Mouse (Mus musculus) embryonic facial prominence, embryonic 14.5 days (tissue): Measurements from ENCODE around the gene Dst. TPM values are rescaled to one million over a fixed set of nuclear protein-coding genes. Genes with fewer than 3 reads are reported as not detected.

Experiments
- ATAC-seq: fragments of 200-750 bp; cut with Nextera tagmentation; 2 replicates; pipeline ENCODE4 v1.8.0; 2017; ENCODE audit warnings: low read depth, moderate number of reproducible peaks, moderate TSS enrichment
- DNase-seq: peaks from one replicate; pipeline ENCODE4 v3.0.0-alpha.2; 2015; ENCODE audit warnings: low spot score
- H3K27ac ChIP-seq: fragments of 300-500 bp; sonication (generic); replicated peaks from 2 replicates; pipeline ENCODE4 v1.5.1; 2014; ENCODE audit warnings: low read depth, mild to moderate bottlenecking, low read length, moderate library complexity
- H3K27me3 ChIP-seq: fragments of 300-500 bp; sonication (generic); replicated peaks from 2 replicates; pipeline ENCODE4 v1.6.1; 2014; ENCODE audit warnings: low read length; ENCODE audit not compliant: control insufficient read depth, insufficient read depth
- H3K36me3 ChIP-seq: fragments of 300-500 bp; sonication (generic); 2 replicates; pipeline ENCODE4 v1.6.1; 2014; ENCODE audit warnings: low read length, mixed read lengths; ENCODE audit not compliant: control insufficient read depth, insufficient read depth
- H3K4me1 ChIP-seq: fragments of 300-500 bp; sonication (generic); 2 replicates; pipeline ENCODE4 v1.6.1; 2014; ENCODE audit warnings: antibody characterized with exemption, low read length; ENCODE audit not compliant: control insufficient read depth, insufficient read depth
- H3K4me2 ChIP-seq: fragments of 300-500 bp; sonication (generic); 2 replicates; pipeline ENCODE4 v1.6.1; 2014; ENCODE audit warnings: low read depth, mild to moderate bottlenecking, low read length, moderate library complexity, mixed read lengths
- H3K4me3 ChIP-seq: fragments of 300-500 bp; sonication (generic); 2 replicates; pipeline ENCODE4 v1.5.1; 2014; ENCODE audit warnings: low read depth, mild to moderate bottlenecking, low read length
- H3K9ac ChIP-seq: fragments of 300-500 bp; sonication (generic); 2 replicates; pipeline ENCODE4 v1.6.1; 2014; ENCODE audit warnings: low read depth, mild to moderate bottlenecking, low read length, moderate library complexity, mixed read lengths
- H3K9me3 ChIP-seq: fragments of 300-500 bp; sonication (generic); 2 replicates; pipeline ENCODE4 v1.6.1; 2016; ENCODE audit warnings: low read length; ENCODE audit not compliant: control insufficient read depth
- WGBS: fragments of 180-500 bp; shearing (Covaris S2); extraction: QIAGEN DNeasy Blood & Tissue Kit; methylation state at CpG from one replicate; pipeline ENCODE4 v1.1.7; 2014; 5-methylcytosine and 5-hydroxymethylcytosine counted together
- polyA plus RNA-seq: library from polyadenylated mRNA; unstranded; fragments of >200 nt; fragmentation: Nextera tagmentation; extraction: Ambion mirVana; gene quantifications from 2 replicates; pipeline ENCODE4 v1.2.1, GENCODE M21; 2014

Gene Dst
- polyA plus RNA-seq, 1 experiment from 2014 or later, result 39.5 TPM

DNA sequence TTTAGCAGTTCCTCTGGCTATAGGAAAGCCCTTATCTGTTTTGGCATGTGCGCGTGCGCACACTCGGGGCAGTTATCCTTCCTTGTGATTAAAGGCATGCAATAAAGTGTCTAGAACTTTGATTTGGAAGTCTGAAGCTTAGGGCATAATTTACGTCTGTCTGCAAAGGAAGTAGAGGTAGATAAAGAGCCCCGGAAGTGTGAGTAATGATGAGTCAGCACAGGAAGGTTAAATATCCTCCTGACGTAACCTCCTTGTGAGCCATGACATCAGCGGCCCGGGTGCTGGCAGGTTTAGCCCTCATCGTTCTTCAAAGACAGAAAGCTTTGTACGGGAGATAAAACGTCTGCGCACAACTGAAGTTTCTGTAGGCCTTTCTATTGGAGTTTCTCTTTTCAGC is 343.1 kb downstream of the Dst start:
- Histone ChIP-seq H3K4me3 (no peak overlapping the region), H3K27me3 (no peaks in the 10 kb centered on the region), H3K36me3 (peaks cover 61% of the 10 kb centered on the region), H3K27ac (no peak overlapping the region), H3K4me1 (no peaks in the 10 kb centered on the region), H3K9me3 (no peaks in the 10 kb centered on the region), H3K4me2 (no peak overlapping the region), H3K9ac (no peak overlapping the region)
- ATAC-seq (no peak), DNase-seq (no peak)
- WGBS, result 85% methylated on average over 13 of the region's 13 CpGs

GRCm38 (mm10) chr1:34252267-34252666 is 344.2 kb downstream of the Dst start:
- H3K4me3 ChIP-seq, result no peak overlapping the region
- H3K27ac ChIP-seq, result no peak overlapping the region
- H3K36me3 ChIP-seq, result peaks cover 62% of the 10 kb centered on the region
- H3K27me3 ChIP-seq, result no peaks in the 10 kb centered on the region
- WGBS, result 89% methylated on average over 8 of the region's 8 CpGs
- H3K9me3 ChIP-seq, result no peaks in the 10 kb centered on the region
- DNase-seq (no peak), ATAC-seq (no peak)
- no peaks in the 10 kb centered on the region for H3K4me1 ChIP-seq
- no peak overlapping the region for H3K9ac ChIP-seq
- H3K4me2 ChIP-seq, result no peak overlapping the region

- Histone ChIP-seq H3K4me3 (no peak overlapping the region), H3K4me1 (no peaks in the 10 kb centered on the region), H3K27me3 (no peaks in the 10 kb centered on the region), H3K36me3 (peaks cover 62% of the 10 kb centered on the region), H3K9ac (no peak overlapping the region), H3K9me3 (no peaks in the 10 kb centered on the region), H3K27ac (no peak overlapping the region), H3K4me2 (no peak overlapping the region)
- ATAC-seq (no peak), DNase-seq (no peak)
- 76% methylated on average over 7 of the region's 7 CpGs for WGBS
These were observed 345.9 kb downstream of the Dst start for GRCm38 (mm10) chr1:34253876-34254275.

- ATAC-seq (no peak), DNase-seq (no peak)
- WGBS, result 91% methylated on average over 8 of the region's 8 CpGs
- no peak overlapping the region for H3K4me2 ChIP-seq
- no peak overlapping the region for H3K9ac ChIP-seq
- H3K27me3 ChIP-seq, result no peaks in the 10 kb centered on the region
- no peak overlapping the region for H3K4me3 ChIP-seq
- peaks cover 71% of the 10 kb centered on the region for H3K36me3 ChIP-seq
- H3K27ac ChIP-seq, result no peak overlapping the region
- no peaks in the 10 kb centered on the region for H3K4me1 ChIP-seq
- H3K9me3 ChIP-seq, result no peaks in the 10 kb centered on the region
These were observed 351.9 kb downstream of the Dst start for GRCm38 (mm10) chr1:34259898-34260297.

DNA sequence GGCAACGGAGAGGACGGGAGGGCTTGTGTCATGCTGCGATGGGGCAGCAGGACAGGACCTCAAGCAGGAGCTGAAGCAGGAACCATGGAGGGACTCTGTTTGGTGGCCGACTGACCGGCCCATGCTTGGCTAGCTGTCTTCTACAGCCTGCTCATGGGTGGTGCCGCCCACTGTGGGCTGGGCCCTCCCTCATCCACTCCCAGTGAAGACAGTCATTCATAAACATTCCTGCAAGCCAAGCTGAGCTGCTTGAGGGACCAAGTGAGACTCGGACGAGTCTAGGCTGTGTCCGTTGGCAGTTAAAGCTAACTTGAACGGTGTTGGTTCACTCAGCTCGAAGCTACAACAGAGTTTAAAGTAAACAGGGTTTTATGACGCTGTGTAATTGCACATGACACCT is 353.0 kb downstream of the Dst start:
- 89% methylated on average over 12 of the region's 12 CpGs for WGBS
- Histone ChIP-seq H3K27ac (no peak overlapping the region), H3K4me1 (no peaks in the 10 kb centered on the region), H3K9ac (no peak overlapping the region), H3K4me2 (no peak overlapping the region), H3K36me3 (peaks cover 80% of the 10 kb centered on the region), H3K27me3 (no peaks in the 10 kb centered on the region), H3K9me3 (no peaks in the 10 kb centered on the region), H3K4me3 (no peak overlapping the region)
- DNase-seq (no peak), ATAC-seq (no peak)

DNA sequence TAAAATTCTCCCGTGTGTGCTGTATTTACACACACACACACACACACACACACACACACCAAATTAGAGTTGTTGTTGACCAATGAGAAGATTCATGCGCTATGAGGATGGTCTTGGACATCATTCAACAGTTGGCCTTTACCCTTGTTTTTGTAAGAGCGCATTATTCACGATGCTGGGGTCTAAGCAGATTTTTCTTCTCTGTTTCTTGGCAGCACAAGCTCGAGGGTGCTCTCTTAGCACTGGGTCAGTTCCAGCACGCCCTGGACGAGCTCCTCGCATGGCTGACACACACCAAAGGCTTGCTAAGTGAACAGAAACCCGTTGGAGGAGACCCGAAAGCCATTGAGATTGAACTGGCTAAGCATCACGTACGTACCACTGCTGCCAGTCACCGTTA is 360.5 kb downstream of the Dst start:
- Histone ChIP-seq H3K4me1 (no peaks in the 10 kb centered on the region), H3K9ac (no peak overlapping the region), H3K27ac (no peak overlapping the region), H3K36me3 (peaks cover 79% of the 10 kb centered on the region), H3K4me3 (no peak overlapping the region), H3K4me2 (no peak overlapping the region), H3K27me3 (no peaks in the 10 kb centered on the region), H3K9me3 (no peaks in the 10 kb centered on the region)
- ATAC-seq, result no peak
- no peak for DNase-seq
- 86% methylated on average over 13 of the region's 13 CpGs for WGBS

DNA sequence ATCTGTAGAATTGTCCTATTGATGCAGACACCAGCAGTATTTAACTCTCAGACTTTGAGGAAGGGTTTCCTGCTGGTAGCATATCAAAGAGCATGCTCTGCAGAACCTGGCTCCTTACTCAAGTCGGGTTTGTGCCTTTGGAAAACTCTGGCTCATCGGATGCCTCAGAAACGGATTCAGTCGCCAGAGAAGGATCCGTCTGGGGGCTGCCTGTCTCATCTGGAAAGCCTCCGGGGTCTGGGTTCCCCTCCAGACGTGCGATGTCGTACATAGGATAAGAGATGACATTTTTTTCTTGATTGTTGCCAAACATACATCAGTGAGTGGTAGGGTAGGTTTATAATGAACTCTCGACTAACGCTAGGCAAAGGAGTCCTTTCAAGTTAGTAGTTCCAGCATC is 361.6 kb downstream of the Dst start:
- DNase-seq (no peak), ATAC-seq (no peak)
- Histone ChIP-seq H3K9ac (no peak overlapping the region), H3K27ac (no peak overlapping the region), H3K4me2 (no peak overlapping the region), H3K4me3 (no peak overlapping the region), H3K9me3 (no peaks in the 10 kb centered on the region), H3K27me3 (no peaks in the 10 kb centered on the region), H3K36me3 (peaks cover 74% of the 10 kb centered on the region), H3K4me1 (no peaks in the 10 kb centered on the region)
- 85% methylated on average over 11 of the region's 11 CpGs for WGBS

DNA sequence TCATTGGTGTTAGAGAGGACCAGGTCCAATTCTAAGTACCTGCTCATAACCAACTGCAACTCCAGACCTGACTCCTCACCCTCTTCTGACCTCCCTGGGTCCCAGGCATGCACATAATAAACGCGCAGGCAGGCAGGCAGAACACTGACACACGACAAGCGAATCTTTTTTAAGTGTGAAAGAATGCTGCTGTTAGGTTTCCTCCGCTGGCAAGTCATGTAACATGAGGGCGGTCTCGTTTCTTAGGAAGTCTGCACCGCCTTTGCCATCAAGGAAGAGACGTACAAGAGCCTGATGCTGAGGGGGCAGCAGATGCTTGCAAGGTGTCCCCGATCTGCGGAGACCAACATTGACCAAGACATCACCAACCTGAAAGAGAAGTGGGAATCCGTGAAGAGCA is 365.9 kb downstream of the Dst start:
- H3K36me3 ChIP-seq, result peaks cover 72% of the 10 kb centered on the region
- ATAC-seq (no peak), DNase-seq (no peak)
- H3K4me2 ChIP-seq, result no peak overlapping the region
- no peak overlapping the region for H3K4me3 ChIP-seq
- H3K27ac ChIP-seq, result no peak overlapping the region
- no peaks in the 10 kb centered on the region for H3K4me1 ChIP-seq
- no peaks in the 10 kb centered on the region for H3K9me3 ChIP-seq
- 94% methylated on average over 12 of the region's 12 CpGs for WGBS
- no peak overlapping the region for H3K9ac ChIP-seq
- H3K27me3 ChIP-seq, result no peaks in the 10 kb centered on the region

GRCm38 (mm10) chr1:34275787-34276186 is 367.8 kb downstream of the Dst start:
- Histone ChIP-seq H3K9ac (no peak overlapping the region), H3K4me1 (no peaks in the 10 kb centered on the region), H3K27ac (no peak overlapping the region), H3K4me2 (no peak overlapping the region), H3K4me3 (no peak overlapping the region), H3K27me3 (no peaks in the 10 kb centered on the region), H3K36me3 (peaks cover 56% of the 10 kb centered on the region), H3K9me3 (no peaks in the 10 kb centered on the region)
- ATAC-seq, result no peak
- WGBS, result 94% methylated on average over 13 of the region's 13 CpGs
- no peak for DNase-seq
